Mouse (Mus musculus) stomach, embryonic 15.5 days (tissue): ENCODE results near the gene Arsg. TPM values are rescaled to one million over a fixed set of nuclear protein-coding genes. Genes with fewer than 3 reads are reported as not detected.

Source experiments
- ATAC-seq: fragments of 200-750 bp; cut with Nextera tagmentation; 2 replicates; pipeline ENCODE4 v1.8.0; 2017; ENCODE audit warnings: low read depth, moderate number of reproducible peaks, moderate TSS enrichment; ENCODE audit not compliant: insufficient read depth, low FRiP score
- H3K27ac ChIP-seq: fragments of 300-500 bp; sonication (generic); 2 replicates; pipeline ENCODE4 v1.5.1; 2015; ENCODE audit warnings: mild to moderate bottlenecking, inconsistent platforms
- H3K27me3 ChIP-seq: fragments of 300-500 bp; sonication (generic); replicated peaks from 2 replicates; pipeline ENCODE4 v1.6.1; 2015; ENCODE audit warnings: inconsistent platforms
- H3K36me3 ChIP-seq: fragments of 300-500 bp; sonication (generic); 2 replicates; pipeline ENCODE4 v1.6.1; 2015; ENCODE audit warnings: inconsistent platforms
- H3K4me1 ChIP-seq: fragments of 300-500 bp; sonication (generic); 2 replicates; pipeline ENCODE4 v1.6.1; 2015; ENCODE audit warnings: inconsistent platforms
- H3K4me2 ChIP-seq: fragments of 300-500 bp; sonication (generic); 2 replicates; pipeline ENCODE4 v1.6.1; 2015; ENCODE audit warnings: mild to moderate bottlenecking, inconsistent platforms
- H3K4me3 ChIP-seq: fragments of 300-500 bp; sonication (generic); replicated peaks from 2 replicates; pipeline ENCODE4 v1.5.1; 2015; ENCODE audit warnings: inconsistent platforms
- H3K9ac ChIP-seq: fragments of 300-500 bp; sonication (generic); 2 replicates; pipeline ENCODE4 v1.6.1; 2015; ENCODE audit warnings: inconsistent platforms
- H3K9me3 ChIP-seq: fragments of 300-500 bp; sonication (generic); 2 replicates; pipeline ENCODE4 v1.6.1; 2016; ENCODE audit warnings: inconsistent platforms
- WGBS: fragments of 180-500 bp; shearing (Covaris S2); methylation state at CpG from one replicate; pipeline ENCODE4 v1.1.7; 2015; 5-methylcytosine and 5-hydroxymethylcytosine counted together
- polyA plus RNA-seq: library from polyadenylated mRNA; unstranded; fragments of >200 nt; fragmentation: Nextera tagmentation; extraction: Ambion mirVana; gene quantifications from 2 replicates; pipeline ENCODE4 v1.2.1, GENCODE M21; 2015

The Arsg gene
- polyA plus RNA-seq, 1 experiment from 2014 or later = 3.8 TPM

GRCm38 (mm10) chr11:109443468-109444263 lies 29.5 kb upstream of the Arsg start:
- H3K4me2 ChIP-seq = no peak overlapping the region
- H3K4me1 ChIP-seq = no peaks in the 10 kb centered on the region
- no peaks in the 10 kb centered on the region for H3K9me3 ChIP-seq
- no peak for ATAC-seq
- no peak overlapping the region for H3K9ac ChIP-seq
- H3K36me3 ChIP-seq = no peaks in the 10 kb centered on the region
- WGBS = 89% methylated on average over 8 of the region's 8 CpGs
- no peaks in the 10 kb centered on the region for H3K27me3 ChIP-seq
- H3K27ac ChIP-seq = no peak overlapping the region
- H3K4me3 ChIP-seq = no peak overlapping the region

GRCm38 (mm10) chr11:109444600-109444999 lies 28.6 kb upstream of the Arsg start:
- Histone ChIP-seq H3K4me2 (no peak overlapping the region), H3K4me1 (no peaks in the 10 kb centered on the region), H3K27me3 (no peaks in the 10 kb centered on the region), H3K9me3 (no peaks in the 10 kb centered on the region), H3K9ac (no peak overlapping the region), H3K4me3 (no peak overlapping the region), H3K36me3 (no peaks in the 10 kb centered on the region), H3K27ac (no peak overlapping the region)
- ATAC-seq = no peak
- WGBS = 56% methylated on average over 7 of the region's 7 CpGs

GRCm38 (mm10) chr11:109445438-109446035 lies 27.6 kb upstream of the Arsg start:
- no peak overlapping the region for H3K4me3 ChIP-seq
- no peaks in the 10 kb centered on the region for H3K9me3 ChIP-seq
- no peak overlapping the region for H3K27ac ChIP-seq
- no peaks in the 10 kb centered on the region for H3K4me1 ChIP-seq
- H3K4me2 ChIP-seq = no peak overlapping the region
- no peaks in the 10 kb centered on the region for H3K27me3 ChIP-seq
- WGBS = 44% methylated on average over 13 of the region's 13 CpGs
- no peak overlapping the region for H3K9ac ChIP-seq
- no peaks in the 10 kb centered on the region for H3K36me3 ChIP-seq
- ATAC-seq = no peak

- no peak overlapping the region for H3K9ac ChIP-seq
- no peak for ATAC-seq
- whole genome bisulfite sequencing = 72% methylated on average over 11 of the region's 11 CpGs
- H3K9me3 ChIP-seq = no peaks in the 10 kb centered on the region
- no peak overlapping the region for H3K4me3 ChIP-seq
- no peaks in the 10 kb centered on the region for H3K4me1 ChIP-seq
- H3K4me2 ChIP-seq = no peak overlapping the region
- no peak overlapping the region for H3K27ac ChIP-seq
- H3K27me3 ChIP-seq = no peaks in the 10 kb centered on the region
- no peaks in the 10 kb centered on the region for H3K36me3 ChIP-seq
Measured at GRCm38 (mm10) chr11:109451169-109451568, 22.0 kb upstream of the Arsg start.

GRCm38 (mm10) chr11:109456261-109456660 lies 16.9 kb upstream of the Arsg start:
- Histone ChIP-seq H3K4me2 (no peak overlapping the region), H3K4me3 (no peak overlapping the region), H3K4me1 (no peaks in the 10 kb centered on the region), H3K9ac (no peak overlapping the region), H3K9me3 (no peaks in the 10 kb centered on the region), H3K36me3 (no peaks in the 10 kb centered on the region), H3K27me3 (no peaks in the 10 kb centered on the region), H3K27ac (no peak overlapping the region)
- 91% methylated on average over 5 of the region's 5 CpGs for WGBS
- no peak for ATAC-seq

- ATAC-seq = no peak
- no peak overlapping the region for H3K4me2 ChIP-seq
- no peaks in the 10 kb centered on the region for H3K27me3 ChIP-seq
- H3K9ac ChIP-seq = no peak overlapping the region
- WGBS = 94% methylated on average over 11 of the region's 11 CpGs
- no peaks in the 10 kb centered on the region for H3K4me1 ChIP-seq
- no peaks in the 10 kb centered on the region for H3K9me3 ChIP-seq
- H3K27ac ChIP-seq = no peak overlapping the region
- H3K4me3 ChIP-seq = no peak overlapping the region
- H3K36me3 ChIP-seq = no peaks in the 10 kb centered on the region
Measured at GRCm38 (mm10) chr11:109458165-109458564, 15.0 kb upstream of the Arsg start.

GRCm38 (mm10) chr11:109460586-109460985 lies 12.6 kb upstream of the Arsg start:
- Histone ChIP-seq H3K9me3 (no peaks in the 10 kb centered on the region), H3K4me1 (no peaks in the 10 kb centered on the region), H3K27ac (no peak overlapping the region), H3K4me2 (no peak overlapping the region), H3K36me3 (no peaks in the 10 kb centered on the region), H3K4me3 (no peak overlapping the region), H3K27me3 (no peaks in the 10 kb centered on the region), H3K9ac (no peak overlapping the region)
- 45% methylated on average over 5 of the region's 5 CpGs for WGBS
- ATAC-seq = no peak; the same call in 1 of the 2 replicates

- Histone ChIP-seq H3K4me2 (no peak overlapping the region), H3K36me3 (no peaks in the 10 kb centered on the region), H3K27me3 (no peaks in the 10 kb centered on the region), H3K4me3 (no peak overlapping the region), H3K4me1 (no peaks in the 10 kb centered on the region), H3K9me3 (no peaks in the 10 kb centered on the region), H3K9ac (no peak overlapping the region), H3K27ac (no peak overlapping the region)
- no peak; the same call in 1 of the 2 replicates for ATAC-seq
- WGBS = 79% methylated on average over 4 of the region's 4 CpGs
Measured at GRCm38 (mm10) chr11:109465068-109465467, 8.1 kb upstream of the Arsg start.

- Histone ChIP-seq H3K27ac (no peak overlapping the region), H3K9ac (no peak overlapping the region), H3K4me3 (no peak overlapping the region), H3K4me2 (no peak overlapping the region), H3K9me3 (no peaks in the 10 kb centered on the region), H3K27me3 (no peaks in the 10 kb centered on the region), H3K36me3 (no peaks in the 10 kb centered on the region), H3K4me1 (no peaks in the 10 kb centered on the region)
- WGBS = 42% methylated on average over 8 of the region's 8 CpGs
- no peak for ATAC-seq
Measured at GRCm38 (mm10) chr11:109466987-109467386, 6.2 kb upstream of the Arsg start.

GRCm38 (mm10) chr11:109468133-109468532 lies 5.0 kb upstream of the Arsg start:
- no peak for ATAC-seq
- Histone ChIP-seq H3K4me3 (no peak overlapping the region), H3K9ac (no peak overlapping the region), H3K9me3 (no peaks in the 10 kb centered on the region), H3K4me1 (no peaks in the 10 kb centered on the region), H3K27me3 (no peaks in the 10 kb centered on the region), H3K27ac (no peak overlapping the region), H3K36me3 (no peaks in the 10 kb centered on the region), H3K4me2 (no peak overlapping the region)
- WGBS = 66% methylated on average over 5 of the region's 5 CpGs

- Histone ChIP-seq H3K27me3 (no peaks in the 10 kb centered on the region), H3K36me3 (no peaks in the 10 kb centered on the region), H3K9me3 (no peaks in the 10 kb centered on the region), H3K4me3 (no peak overlapping the region), H3K4me1 (peaks cover 3% of the 10 kb centered on the region; the same call in 1 of the 2 replicates), H3K27ac (no peak overlapping the region), H3K4me2 (no peak overlapping the region), H3K9ac (no peak overlapping the region)
- no peak for ATAC-seq
- WGBS = 58% methylated on average over 9 of the region's 9 CpGs
Measured at GRCm38 (mm10) chr11:109470170-109470569, 3.0 kb upstream of the Arsg start.
